Mouse (Mus musculus): Measurements from ENCODE around the gene Alox5. TPM values are rescaled to one million over a fixed set of nuclear protein-coding genes. Genes with fewer than 3 reads are reported as not detected.

Alox5 gene
- total RNA-seq, 2 experiments from 2014 or later = 1.4 to 1.8 TPM

DNA sequence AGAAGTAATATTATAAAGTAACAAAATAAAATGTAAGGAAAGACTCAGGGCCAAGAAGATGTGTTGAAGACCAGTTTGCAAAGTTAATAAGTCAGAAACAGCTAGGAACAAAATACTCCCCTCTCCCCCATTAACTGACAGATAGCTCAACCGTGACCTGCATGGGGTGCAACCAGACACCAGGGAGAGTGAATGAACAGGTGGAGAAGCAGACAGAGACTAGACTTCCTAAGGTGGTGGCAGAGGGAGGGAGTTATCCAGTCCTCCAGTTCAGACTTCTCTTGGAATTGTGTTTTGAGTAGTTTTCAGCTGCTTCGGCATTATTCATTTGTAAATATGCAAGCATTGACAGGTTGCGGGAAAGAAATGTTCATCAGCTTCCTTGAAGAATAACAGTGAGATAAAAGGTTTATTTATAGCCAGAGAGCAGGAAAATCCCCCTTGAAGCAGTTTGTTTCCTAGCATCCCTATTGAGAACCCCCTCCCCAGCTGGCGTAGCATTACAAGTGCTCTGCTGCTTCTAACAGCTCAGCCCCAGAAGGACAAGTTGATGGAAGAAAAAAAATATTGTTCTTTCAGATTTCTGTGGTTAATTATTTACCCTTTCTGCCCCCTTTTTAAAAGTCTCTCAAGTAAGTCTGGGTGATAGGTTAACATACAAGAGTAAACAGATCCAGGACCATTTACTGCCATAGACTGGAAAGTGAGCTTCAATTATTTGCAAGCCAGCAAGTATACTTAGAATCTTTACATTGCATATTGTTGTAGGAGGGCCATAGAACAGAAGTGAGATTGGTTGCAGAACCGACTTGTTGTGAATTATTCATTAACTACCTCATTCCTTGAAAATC lies 75.6 kb downstream of the Alox5 start:
- no peak for DNase-seq

DNA sequence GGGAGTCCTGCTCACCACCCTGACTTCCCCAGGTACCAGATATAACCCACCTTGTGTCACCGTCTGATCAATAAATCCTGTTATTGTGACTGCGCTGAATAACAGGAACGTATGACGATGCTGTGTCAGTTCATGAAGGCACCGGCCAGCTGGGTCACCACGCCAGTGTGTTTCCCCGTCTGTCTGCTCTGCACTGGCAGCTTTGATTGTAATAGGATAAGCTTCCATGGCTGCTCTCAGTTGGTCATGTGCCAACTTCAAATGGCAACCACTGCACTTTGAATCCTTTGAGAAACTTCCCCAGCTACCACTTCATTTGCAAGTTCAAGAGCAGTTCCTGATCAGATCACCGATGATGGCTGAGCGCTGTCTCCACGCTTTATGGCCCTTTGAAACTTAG lies 77.4 kb downstream of the Alox5 start:
- DNase-seq = no peak

DNA sequence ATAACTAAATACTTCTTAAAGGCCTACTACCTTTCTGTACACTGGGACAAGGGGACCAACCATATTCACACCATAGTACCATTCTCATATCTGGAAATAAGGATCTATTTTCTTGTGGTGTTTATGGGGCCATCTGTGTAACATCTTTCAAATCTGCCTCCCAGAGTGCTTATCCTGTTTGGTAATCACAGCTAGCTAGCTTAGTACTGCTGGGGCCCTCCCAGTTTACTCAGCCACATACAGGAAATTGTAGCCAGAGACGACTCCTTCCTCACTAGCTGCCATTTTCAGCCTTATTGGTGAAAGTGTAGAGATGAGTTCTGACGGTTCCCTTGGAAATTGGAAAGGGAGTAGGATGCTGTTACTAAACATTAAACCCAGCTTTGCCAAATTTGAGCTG lies 79.4 kb downstream of the Alox5 start:
- no peak for DNase-seq

DNA sequence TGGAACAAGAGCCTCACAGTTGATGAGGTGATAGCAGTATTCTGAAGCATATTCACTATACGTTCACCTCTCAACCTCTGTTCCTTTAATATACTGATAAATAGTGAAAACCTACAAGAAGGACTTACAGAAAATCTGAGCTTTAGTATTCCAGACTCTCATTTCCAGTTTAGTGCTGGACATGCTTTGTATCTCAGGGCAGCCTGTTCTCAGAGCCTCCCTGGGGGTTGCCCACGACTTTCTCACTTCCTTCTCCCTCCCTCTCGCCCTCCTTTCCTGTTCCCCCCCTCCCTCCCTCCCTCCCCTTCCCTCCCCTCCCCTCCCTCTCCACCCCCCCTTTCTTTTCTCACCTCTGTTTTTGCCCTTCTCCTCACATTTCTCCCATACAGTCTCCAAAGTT lies 80.8 kb downstream of the Alox5 start:
- DNase-seq = no peak

DNA sequence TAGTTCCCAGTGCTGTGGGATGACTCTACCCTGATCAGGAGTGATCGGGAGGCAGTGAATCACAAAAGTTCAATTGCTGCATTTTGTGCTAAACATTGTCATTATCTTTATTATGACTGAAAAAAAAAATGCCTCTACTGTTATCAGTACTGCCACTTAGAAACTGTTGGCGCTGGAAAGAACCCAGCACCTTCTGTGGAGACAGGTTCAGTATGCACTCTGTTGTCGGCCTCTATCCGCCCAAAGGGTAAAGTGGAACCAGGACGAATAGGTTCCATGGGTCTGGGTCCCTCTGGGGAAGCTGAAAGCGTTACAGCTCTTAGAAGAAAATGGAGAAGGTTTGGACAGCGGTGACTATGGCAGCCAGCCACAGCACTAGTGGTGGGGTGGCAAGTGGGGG lies 82.1 kb downstream of the Alox5 start:
- no peak for DNase-seq

DNA sequence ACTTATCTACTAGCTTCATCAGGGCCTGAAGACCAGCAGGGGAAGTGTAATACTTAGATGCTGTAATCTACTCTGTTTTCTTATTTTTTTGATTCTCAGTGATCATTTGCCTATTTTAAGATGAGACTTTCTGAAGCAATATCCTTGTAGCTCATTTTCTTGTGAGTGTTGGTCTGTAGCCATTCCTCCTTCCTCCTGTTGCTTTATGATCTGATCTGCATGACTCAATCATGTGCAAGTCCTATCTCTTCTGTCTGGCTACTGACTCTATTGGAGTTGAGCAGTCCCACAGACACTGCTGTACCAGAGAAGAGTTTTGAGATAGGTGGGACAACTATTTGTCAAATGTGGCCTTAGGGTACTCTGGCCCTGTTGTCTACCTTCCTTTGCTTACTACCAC lies 86.4 kb downstream of the Alox5 start:
- DNase-seq = no peak

DNA sequence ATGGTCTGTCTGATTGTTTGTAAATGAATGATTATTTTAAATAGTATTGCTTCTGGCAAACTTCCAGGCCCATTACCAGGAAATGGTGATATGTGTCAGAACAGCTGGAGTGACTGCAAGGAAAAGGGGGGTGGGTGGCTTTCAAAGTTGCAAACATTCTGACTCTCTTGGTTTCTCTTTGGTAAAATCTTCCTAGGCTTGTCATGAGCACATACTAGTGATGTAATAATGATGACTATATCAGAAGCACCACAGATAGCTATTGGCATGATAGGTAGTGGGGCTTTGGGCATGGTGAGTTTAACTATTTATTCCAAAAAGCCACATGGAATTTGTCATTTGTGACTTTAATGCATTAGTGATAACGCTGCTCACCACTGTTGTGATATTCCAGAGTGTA lies 86.8 kb downstream of the Alox5 start:
- DNase-seq = no peak

DNA sequence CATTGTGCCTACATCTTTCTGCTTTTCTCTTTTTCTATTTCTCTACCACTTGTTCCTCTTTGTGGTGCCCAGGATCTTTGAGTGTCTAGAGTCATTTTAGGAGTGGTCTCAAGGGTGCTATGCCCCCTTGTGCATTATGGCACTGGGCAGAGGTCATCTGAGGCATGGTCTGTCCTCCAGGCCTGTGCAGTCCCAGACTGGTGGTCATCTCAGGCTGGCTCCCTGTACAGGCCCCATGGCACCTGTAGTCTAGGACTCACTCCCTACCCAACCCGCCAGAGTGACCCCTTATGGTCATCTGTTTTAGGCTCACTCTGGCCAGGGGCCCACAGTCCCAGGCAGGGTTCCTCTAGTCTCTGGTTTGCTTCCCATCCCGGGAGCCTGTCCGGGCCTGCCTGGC lies 89.5 kb downstream of the Alox5 start:
- no peak for DNase-seq

DNA sequence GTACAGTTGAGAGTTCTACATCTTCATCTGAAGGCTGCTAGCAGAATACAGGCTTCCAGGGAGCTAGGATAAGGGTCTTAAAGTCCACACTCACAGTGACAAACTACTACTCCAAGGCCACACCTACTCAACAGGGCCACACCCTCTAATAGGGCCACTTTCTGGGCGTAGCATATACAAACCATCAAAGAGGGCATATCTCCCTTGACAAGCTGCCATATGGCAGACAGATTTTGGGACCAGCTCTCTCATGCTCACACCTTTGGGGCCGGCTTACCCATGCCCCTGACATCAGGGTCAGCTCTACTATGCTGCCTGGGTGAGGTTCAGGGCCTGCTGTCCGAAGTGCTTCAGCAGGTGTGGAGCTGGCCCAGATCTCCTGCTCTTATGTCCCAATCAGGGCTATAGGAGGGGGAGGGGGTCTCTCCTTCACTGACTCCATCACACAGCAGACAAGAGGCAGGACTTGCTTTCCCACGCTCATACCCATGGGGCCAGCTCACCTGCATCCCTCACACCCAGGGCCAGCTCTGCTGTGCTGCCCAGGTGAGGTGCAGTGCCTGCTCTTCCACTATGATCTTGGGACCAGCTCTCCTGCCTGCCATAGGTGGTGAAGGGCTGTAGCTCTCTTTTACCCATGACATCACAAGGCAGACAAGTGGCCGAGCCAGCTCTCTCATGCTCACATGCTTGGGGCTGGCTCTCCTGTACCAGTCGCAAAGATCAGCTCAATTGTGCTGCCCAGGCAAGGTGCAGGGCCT lies 90.6 kb downstream of the Alox5 start:
- DNase-seq = no peak

DNA sequence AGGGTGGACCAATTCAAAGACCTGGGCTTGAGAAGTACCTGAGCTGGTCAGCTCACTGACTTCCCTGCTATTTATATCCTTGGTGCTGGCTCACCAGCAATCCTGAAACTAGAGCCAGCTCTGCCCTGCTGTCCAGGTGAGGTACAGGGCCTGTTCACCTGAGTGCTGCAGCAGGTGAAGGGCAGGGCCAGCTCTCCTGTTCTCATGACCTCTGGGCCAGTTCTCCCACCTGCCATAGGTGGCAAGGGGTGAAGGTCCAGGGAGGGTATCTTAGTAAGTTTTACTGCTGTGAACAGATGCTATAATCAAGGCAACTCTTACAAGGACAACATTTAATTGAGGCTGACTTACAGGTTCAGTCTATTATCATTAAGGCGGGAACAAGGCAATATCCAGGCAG lies 91.2 kb downstream of the Alox5 start:
- no peak for DNase-seq

DNA sequence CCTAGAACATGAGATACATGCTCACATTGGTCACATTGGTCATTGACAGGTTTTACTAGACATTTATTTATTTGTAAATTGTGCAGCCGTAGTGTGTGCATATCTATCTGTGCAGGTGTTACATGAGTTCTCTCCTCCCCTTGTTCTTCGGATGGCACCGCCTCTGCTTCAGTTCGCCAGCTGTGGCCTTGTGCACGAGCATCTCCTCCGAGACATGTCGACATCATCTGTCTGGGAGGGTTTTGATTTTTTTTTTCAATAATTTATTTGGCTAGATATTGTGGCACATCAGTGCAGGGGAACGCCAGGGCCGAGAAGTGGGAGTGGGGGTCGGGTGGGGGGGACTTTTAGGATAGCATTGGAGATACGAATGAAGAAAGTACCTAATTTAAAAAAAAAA lies 93.0 kb downstream of the Alox5 start:
- peak; percentile 31 to 44 for DNase-seq

DNA sequence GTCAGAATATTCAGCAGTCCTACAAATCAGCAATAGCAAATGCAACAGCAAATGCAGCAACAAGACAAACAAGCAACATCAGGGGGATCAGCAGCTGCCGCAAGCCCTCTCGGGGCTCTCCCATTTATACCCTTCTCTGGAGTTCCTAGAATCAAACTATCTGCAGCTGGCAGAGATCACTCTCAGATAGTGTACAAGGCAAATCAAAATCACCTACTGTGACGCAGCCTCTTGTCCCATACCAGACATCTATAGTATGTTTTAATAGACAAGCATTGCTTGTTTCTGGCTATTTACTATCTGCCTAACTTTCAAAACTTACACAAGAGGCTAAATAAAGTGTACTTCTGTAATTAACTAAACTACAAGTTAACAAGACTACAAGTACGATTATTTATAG lies 99.0 kb downstream of the Alox5 start:
- DNase-seq = no peak

DNA sequence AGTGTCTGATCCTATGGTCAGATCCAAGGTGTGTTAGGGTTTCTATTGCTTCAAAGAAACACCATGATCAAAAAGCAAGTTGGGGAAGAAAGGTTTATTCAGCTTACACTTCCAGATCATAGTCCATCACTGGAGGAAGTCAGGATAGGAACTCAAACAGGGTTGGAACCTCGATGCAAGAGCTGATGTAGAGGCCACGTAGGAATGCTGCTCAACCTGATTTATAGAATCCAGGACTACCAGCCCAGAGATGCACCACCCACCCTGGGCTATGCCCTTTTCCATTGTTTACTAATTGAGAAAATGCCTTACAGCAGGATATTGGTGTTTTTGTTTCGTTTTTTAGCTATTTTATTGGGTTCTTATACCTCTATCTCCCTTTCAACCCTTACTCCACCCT lies 99.5 kb downstream of the Alox5 start:
- DNase-seq = no peak

Other genes starting within 250 kb of the Alox5 start
- 1 to 10 TPM in 1 of 2 experiments, under 1 TPM in 1; 0.93 to 1.0 TPM for gene Zfand4, start 197.0 kb downstream of the Alox5 start, total RNA-seq (2021)
- 10 to 100 TPM; 52.1 to 71.6 TPM for gene March8, start 123.2 kb downstream of the Alox5 start, total RNA-seq (2021)
- gene Olfr211, start 27.9 kb upstream of the Alox5 start, total RNA-seq (2021) = not detected
- under 1 TPM in 1 of 2 experiments, not detected in 1; 0.13 TPM for gene Olfr212, start 45.3 kb upstream of the Alox5 start, total RNA-seq (2021)
- not detected for gene Olfr213, start 77.3 kb upstream of the Alox5 start, total RNA-seq (2021)
- gene Gm5580, start 90.0 kb upstream of the Alox5 start, total RNA-seq (2021) = 1 to 10 TPM; 3.0 to 4.5 TPM
- gene Olfr214, start 93.1 kb upstream of the Alox5 start, total RNA-seq (2021) = not detected
- not detected for gene Olfr215, start 123.0 kb upstream of the Alox5 start, total RNA-seq (2021)
- 10 to 100 TPM; 19.7 to 23.0 TPM for gene Zfp422, start 167.8 kb upstream of the Alox5 start, total RNA-seq (2021)
- gene Depp1, start 189.4 kb upstream of the Alox5 start, total RNA-seq (2021) = 10 to 100 TPM in 1 of 2 experiments, 1 to 10 TPM in 1; 7.0 to 20.2 TPM
- 1 to 10 TPM; 2.8 to 4.7 TPM for gene Rassf4, start 212.8 kb upstream of the Alox5 start, total RNA-seq (2021)